Mouse (Mus musculus): Measurements from ENCODE around the gene Polg. TPM values are rescaled to one million over a fixed set of nuclear protein-coding genes. Genes with fewer than 3 reads are reported as not detected.

The Polg gene
- polyA plus RNA-seq, 1 experiment from 2014 or later = 44.5 TPM

DNA sequence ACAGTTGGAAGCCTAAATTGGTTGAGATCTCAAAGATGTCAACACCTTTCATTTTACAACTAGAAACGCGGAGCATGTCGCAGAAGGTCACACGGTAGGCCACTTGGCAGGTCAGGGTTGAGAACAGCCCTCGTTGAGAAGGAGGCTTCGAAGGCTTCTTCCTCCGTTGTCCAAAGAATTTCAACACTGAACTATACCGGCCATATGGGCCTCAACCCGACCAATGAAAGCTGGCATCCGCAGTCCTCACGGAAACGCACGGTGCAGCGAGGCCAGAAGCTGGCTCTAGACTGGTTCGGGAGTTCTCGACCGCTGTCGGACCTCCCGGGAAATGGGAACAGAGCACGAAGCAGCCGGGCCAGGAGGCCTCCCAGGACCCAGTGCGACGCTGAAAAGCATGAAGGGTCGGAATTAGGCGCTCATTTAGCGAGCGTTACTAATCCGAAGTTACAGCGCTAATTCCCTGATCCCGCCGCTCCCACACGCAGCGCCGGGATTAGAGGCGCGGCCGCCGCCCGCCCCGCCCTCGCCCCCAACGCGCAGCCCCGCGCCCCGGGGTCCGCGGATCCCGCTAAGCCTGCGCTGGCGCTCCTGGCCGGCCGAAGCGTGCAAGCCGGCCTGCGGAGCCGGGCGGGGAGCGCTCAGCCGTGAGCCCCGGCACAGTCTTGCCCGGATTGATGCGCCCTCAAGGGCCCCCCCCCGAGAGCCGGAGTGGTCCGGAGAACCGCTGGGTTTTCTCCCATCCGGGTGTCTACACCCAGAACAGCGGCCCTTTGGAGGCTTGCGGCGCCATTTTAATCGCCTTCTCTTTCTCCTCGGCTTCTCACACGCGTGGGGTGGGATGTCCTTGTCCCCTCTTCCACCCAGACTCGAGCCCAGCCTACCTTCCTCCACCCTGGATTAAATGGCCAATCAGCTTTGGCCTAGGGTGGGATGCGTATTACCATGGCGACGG, 42.4 kb upstream of the Polg start:
- H3K36me3 ChIP-seq = peaks cover 27% of the 10 kb centered on the region; the same call in 1 of the 2 replicates
- H3K4me2 ChIP-seq (replicated peaks) = peak overlapping the region; percentile 77
- peaks cover 95% of the 10 kb centered on the region for H3K27me3 ChIP-seq
- H3K9ac ChIP-seq (replicated peaks) = peak overlapping the region; percentile 92
- 1% methylated on average over 79 of the region's 79 CpGs for WGBS
- peak; percentile 9; the same call in 1 of the 2 replicates for ATAC-seq (ENCODE audit: low FRiP score, low read depth)
- no peaks in the 10 kb centered on the region for H3K9me3 ChIP-seq
- peak overlapping the region; percentile 65 for H3K4me3 ChIP-seq
- peaks cover 68% of the 10 kb centered on the region for H3K4me1 ChIP-seq
- H3K27ac ChIP-seq (replicated peaks) = peak overlapping the region; percentile 97

DNA sequence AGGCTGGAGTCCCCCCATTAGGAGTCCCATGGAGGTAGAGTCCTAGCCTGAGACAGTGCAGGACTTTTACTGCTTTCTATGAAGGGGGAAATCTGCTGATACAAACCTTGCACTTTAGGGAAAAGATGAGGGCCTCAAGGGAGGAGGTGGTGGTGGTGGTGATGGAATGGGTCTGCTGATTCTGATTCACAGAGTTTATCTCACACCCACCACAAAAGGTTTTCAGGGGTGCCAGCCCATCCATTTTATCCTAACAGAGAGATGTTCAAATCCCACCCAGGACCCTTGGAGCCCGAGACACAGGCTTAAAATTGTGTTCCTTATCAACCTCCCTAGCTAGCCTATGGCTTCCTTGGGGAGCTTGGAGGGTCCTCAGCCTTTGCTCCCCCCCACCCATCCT, 41.6 kb upstream of the Polg start:
- Histone ChIP-seq H3K36me3 (peaks cover 27% of the 10 kb centered on the region; the same call in 1 of the 2 replicates), H3K27me3 (peaks cover 96% of the 10 kb centered on the region), H3K9ac (replicated peaks) (peak overlapping the region; percentile 92), H3K4me3 (peak overlapping the region; percentile 65), H3K4me1 (peaks cover 68% of the 10 kb centered on the region), H3K9me3 (no peaks in the 10 kb centered on the region), H3K27ac (replicated peaks) (peak overlapping the region; percentile 97), H3K4me2 (replicated peaks) (peak overlapping the region; percentile 77)
- 20% methylated on average over 1 of the region's 1 CpGs for WGBS
- ATAC-seq (ENCODE audit: low FRiP score, low read depth) = no peak

DNA sequence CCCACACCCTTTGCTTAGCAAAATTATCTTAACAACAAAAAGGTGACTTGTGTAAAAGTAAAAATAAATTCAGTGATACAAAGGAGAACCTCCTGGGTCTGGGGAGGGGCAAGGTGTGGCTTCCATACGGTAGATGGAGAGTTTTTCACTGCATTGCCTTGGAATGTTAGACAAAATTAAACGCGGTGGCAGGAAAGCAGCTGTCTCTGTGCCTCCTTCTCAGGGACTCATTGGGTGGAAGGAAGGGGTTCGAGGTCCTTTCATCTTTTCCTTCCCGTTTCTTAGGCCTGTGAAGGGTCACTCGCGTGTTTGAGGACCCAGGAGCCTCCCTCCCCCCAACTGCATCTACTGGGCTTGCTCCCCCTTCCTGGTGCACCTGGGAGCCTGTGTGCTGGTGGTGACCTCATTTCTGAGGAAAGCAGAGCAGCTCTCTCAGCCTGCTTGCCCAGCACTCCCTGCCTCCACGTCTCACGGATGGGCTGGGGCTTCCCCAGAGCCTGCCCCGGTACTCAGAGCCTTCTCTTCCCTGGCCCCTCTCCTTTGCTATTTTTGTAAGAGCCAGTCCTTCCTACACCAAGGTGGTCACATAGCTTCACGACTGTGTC, 41.0 kb upstream of the Polg start:
- H3K9me3 ChIP-seq = no peaks in the 10 kb centered on the region
- peaks cover 96% of the 10 kb centered on the region for H3K27me3 ChIP-seq
- ATAC-seq (ENCODE audit: low FRiP score, low read depth) = no peak
- H3K4me3 ChIP-seq = peak overlapping the region; percentile 65
- 2% methylated on average over 11 of the region's 11 CpGs for WGBS
- H3K4me2 ChIP-seq (replicated peaks) = peak overlapping the region; percentile 77
- peaks cover 68% of the 10 kb centered on the region for H3K4me1 ChIP-seq
- peak overlapping the region; percentile 97 for H3K27ac ChIP-seq (replicated peaks)
- peaks cover 27% of the 10 kb centered on the region; the same call in 1 of the 2 replicates for H3K36me3 ChIP-seq
- H3K9ac ChIP-seq (replicated peaks) = peak overlapping the region; percentile 92

DNA sequence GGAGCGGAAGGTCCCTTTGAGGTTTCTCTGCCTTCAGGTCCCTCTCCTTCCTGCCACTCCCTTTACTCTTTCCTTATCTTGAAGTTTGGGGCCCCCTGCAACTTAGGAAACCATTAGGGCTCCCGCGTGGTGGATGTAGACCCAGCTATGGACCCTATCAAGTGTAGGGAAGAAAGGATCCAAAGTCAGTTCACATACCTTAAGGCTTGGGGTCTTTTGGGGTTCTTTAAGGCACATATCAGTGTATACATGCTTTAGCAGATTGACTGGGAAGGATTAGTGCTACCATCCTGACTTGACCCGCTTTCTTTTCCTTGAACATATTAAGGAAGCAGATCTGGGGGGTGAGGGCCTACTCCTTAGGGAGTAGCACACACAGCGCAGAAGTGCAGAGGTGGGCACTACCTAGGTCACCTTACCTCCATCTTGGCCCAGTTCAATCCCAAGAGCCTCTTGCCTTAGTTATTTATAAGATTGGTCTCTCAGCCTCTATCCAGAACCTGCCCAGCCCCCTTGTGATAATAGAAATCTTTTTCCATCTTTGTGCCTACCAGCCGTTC, 40.4 kb upstream of the Polg start:
- Histone ChIP-seq H3K27me3 (peaks cover 96% of the 10 kb centered on the region), H3K4me3 (peak overlapping the region; percentile 65), H3K4me1 (peaks cover 67% of the 10 kb centered on the region), H3K9me3 (no peaks in the 10 kb centered on the region), H3K27ac (replicated peaks) (peak overlapping the region; percentile 97), H3K4me2 (replicated peaks) (peak overlapping the region; percentile 77), H3K9ac (replicated peaks) (peak overlapping the region; percentile 92), H3K36me3 (peaks cover 27% of the 10 kb centered on the region; the same call in 1 of the 2 replicates)
- WGBS = 0% methylated on average over 6 of the region's 6 CpGs
- ATAC-seq (ENCODE audit: low FRiP score, low read depth) = no peak

DNA sequence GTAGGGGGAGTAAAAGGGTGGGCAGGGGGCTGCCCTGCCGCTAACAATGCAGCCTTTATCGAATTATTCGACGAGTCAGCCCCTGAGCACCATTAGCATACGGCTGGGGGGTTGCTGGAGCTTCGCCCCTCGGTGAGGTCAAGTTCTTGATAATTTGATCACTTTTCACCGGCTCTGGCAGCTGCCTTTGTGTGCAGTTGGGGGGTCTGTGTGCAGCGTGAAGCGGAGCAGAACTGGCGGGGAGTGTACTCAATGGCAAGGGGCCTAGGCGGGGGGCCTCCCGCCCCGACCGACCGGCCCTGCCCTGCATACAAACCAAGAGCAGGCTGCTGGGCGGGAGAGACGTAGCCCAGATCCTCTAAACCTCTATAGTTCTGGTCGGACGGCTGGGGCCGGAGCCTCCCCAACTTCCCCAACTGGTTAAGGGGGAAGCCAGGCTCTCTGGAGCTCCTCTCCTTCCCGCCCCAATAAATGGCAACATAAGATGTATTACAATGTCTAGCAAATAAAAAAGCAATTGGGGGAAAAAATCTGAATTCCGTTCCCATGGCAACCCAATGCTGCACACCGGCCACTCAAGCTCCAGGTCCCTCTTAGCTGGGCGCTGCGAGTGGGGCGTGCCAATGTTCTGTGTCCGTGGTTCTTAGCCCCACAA, 39.8 kb upstream of the Polg start:
- under 1% methylated on average over 27 of the region's 28 CpGs for WGBS
- peaks cover 96% of the 10 kb centered on the region for H3K27me3 ChIP-seq
- no peaks in the 10 kb centered on the region for H3K9me3 ChIP-seq
- peak overlapping the region; percentile 92 for H3K9ac ChIP-seq (replicated peaks)
- peak overlapping the region; percentile 65 for H3K4me3 ChIP-seq
- H3K27ac ChIP-seq (replicated peaks) = peak overlapping the region; percentile 97
- peaks cover 27% of the 10 kb centered on the region; the same call in 1 of the 2 replicates for H3K36me3 ChIP-seq
- peak; percentile 83 for ATAC-seq (ENCODE audit: low FRiP score, low read depth)
- peaks cover 67% of the 10 kb centered on the region for H3K4me1 ChIP-seq
- peak overlapping the region; percentile 77 for H3K4me2 ChIP-seq (replicated peaks)

DNA sequence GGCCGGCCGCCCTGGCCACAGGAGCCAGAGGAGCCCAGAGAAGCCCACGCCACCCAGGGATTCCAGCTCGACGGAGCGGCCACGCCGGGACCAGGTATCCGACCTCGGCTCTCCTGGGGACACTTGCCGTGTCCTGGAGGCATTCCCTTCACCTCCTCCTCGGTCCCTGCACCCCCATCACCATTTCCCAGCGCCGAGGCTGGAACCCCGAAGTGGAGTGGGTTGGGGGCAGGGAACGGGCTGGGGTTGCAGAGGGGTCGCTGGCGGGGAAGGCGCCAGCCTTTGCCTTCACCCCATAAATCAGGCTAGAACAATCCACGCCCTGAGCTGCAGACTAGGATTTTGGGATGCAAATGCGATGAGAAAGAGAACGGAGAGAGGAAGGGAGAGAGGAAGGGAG, 39.2 kb upstream of the Polg start:
- H3K4me3 ChIP-seq = peak overlapping the region; percentile 65
- peaks cover 64% of the 10 kb centered on the region for H3K4me1 ChIP-seq
- peak overlapping the region; percentile 77 for H3K4me2 ChIP-seq (replicated peaks)
- H3K27ac ChIP-seq (replicated peaks) = peak overlapping the region; percentile 97
- no peak for ATAC-seq (ENCODE audit: low FRiP score, low read depth)
- H3K9ac ChIP-seq (replicated peaks) = peak overlapping the region; percentile 92
- H3K27me3 ChIP-seq = peaks cover 97% of the 10 kb centered on the region
- WGBS = 0% methylated on average over 22 of the region's 22 CpGs
- no peaks in the 10 kb centered on the region for H3K9me3 ChIP-seq
- peaks cover 27% of the 10 kb centered on the region; the same call in 1 of the 2 replicates for H3K36me3 ChIP-seq

DNA sequence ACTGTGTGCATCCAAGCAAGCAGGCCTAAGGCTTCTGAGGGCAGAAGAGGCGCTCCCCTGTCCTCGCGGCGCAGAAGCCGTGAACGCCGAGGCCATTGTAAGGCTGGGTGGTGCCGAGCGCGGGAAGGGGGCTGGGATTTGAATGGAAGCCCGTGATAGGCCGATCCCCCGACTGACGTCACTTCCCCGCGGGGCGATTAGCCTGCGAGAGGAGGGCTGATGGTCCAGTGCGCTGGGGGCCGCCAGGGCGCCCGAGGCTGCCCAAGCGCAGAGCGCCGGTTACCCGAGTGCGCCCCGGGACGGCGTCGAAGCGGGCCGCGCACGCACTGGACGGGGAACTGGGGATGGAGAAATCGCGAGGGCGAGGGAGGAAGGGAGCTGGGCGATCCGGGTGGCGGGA, 38.6 kb upstream of the Polg start:
- no peaks in the 10 kb centered on the region for H3K9me3 ChIP-seq
- ATAC-seq (ENCODE audit: low FRiP score, low read depth) = peak; percentile 74
- peak overlapping the region; percentile 77 for H3K4me2 ChIP-seq (replicated peaks)
- WGBS = under 1% methylated on average over 42 of the region's 42 CpGs
- peaks cover 97% of the 10 kb centered on the region for H3K27me3 ChIP-seq
- peaks cover 21% of the 10 kb centered on the region; the same call in 1 of the 2 replicates for H3K36me3 ChIP-seq
- peaks cover 60% of the 10 kb centered on the region for H3K4me1 ChIP-seq
- H3K27ac ChIP-seq (replicated peaks) = peak overlapping the region; percentile 97
- peak overlapping the region; percentile 92 for H3K9ac ChIP-seq (replicated peaks)
- H3K4me3 ChIP-seq = peak overlapping the region; percentile 65

DNA sequence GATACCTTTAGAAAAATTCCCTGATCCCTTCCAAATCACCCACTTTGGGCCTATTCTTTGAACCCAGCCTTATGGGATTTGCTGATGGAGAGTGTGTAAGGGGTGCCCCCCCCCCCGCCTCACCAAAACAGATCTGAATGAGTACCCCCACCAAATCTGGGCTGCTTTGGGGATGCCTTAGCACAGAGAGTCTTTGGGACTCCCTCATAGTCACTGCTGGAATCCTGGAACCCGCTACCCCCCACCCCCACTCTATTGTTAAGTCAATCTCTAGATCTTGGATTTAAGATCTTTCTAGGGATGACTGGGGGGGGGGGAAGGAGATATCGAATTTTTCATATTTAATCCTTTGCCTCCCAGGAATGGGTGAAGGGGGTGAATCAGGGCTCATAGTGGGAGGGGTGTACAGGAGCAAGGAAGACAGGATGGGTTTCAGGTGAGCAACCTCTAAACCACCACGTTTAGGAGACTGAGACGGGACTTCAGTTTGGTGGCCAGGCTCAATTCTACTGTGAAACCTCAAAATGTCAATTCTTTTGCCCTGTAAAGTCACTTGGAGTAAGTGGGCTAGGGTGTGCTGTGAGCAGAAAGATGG, 37.6 kb upstream of the Polg start:
- peak overlapping the region; percentile 92 for H3K9ac ChIP-seq (replicated peaks)
- ATAC-seq (ENCODE audit: low FRiP score, low read depth) = no peak
- peaks cover 97% of the 10 kb centered on the region for H3K27me3 ChIP-seq
- 4% methylated on average over 5 of the region's 5 CpGs for WGBS
- H3K4me3 ChIP-seq = peak overlapping the region; percentile 65
- no peaks in the 10 kb centered on the region for H3K9me3 ChIP-seq
- peak overlapping the region; percentile 97 for H3K27ac ChIP-seq (replicated peaks)
- peaks cover 60% of the 10 kb centered on the region for H3K4me1 ChIP-seq
- peak overlapping the region; percentile 77 for H3K4me2 ChIP-seq (replicated peaks)
- peaks cover 12% of the 10 kb centered on the region; the same call in 1 of the 2 replicates for H3K36me3 ChIP-seq

DNA sequence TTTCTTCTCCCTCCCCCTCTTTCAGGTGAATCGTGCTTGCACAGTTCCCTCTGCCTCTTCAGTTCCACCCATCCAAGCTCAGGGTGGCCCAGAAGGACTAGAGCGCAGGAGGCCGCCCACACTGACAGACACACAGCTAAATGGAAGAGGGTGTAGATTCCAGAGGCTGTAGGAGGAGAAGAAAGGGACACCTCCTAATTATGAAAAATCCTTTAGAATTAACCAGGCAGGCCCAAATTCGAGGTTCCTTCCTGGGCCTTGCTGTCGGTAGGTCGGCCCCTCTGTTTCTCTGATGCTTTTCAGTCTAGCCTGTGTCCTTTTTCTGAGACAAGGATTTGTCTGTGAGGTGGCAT, 36.9 kb upstream of the Polg start:
- Histone ChIP-seq H3K4me3 (peak overlapping the region; percentile 65), H3K4me1 (peaks cover 58% of the 10 kb centered on the region), H3K9ac (replicated peaks) (peak overlapping the region; percentile 92), H3K4me2 (replicated peaks) (peak overlapping the region; percentile 77), H3K36me3 (peaks cover 9% of the 10 kb centered on the region; the same call in 1 of the 2 replicates), H3K27me3 (peaks cover 95% of the 10 kb centered on the region), H3K27ac (replicated peaks) (peak overlapping the region; percentile 97), H3K9me3 (no peaks in the 10 kb centered on the region)
- no peak for ATAC-seq (ENCODE audit: low FRiP score, low read depth)
- 10% methylated on average over 6 of the region's 6 CpGs for WGBS

DNA sequence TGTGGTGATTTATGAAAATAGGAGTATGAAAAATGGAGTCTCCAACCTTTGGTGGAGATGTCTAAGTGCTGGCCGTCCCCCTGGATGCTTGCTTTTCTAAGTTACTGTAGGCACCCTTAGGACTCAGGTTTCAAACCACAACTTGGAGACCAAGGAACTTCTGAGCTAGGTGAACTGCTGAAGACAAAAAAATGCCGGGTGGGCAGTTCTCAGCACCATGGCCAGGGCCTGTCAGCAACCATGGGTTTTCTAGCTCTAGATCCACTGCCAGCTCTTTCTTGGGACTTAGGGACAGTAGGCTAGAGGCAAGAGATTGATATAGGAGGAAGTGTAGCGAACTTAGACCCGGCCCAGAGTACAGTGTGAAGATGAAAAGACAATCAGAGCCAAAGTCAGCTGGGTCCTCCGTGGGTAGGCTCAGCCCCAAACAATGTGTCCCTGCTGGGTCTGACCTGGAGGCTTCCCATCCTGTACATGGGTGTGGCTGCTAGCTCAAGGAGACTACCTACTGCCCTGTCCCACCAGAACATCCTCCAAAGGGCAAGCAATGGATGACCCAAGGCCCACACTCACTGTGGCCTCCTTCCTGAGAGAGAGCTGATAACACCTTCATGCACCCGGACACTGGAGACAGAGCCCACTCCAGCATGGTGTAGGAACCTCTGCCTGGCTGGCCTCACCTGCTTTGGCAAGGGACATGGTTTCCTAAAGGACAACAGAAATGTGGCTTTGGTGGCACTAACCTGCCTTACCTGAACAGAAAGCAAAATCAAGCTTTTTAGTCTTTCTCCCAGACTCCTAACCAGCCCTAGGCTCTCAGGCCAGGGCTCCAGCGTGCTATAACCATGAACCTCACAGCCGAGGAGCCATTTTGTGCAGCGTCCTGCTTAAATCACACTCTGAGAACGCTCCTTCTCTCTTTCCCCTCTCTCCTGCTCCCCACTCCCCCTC, 36.3 kb upstream of the Polg start:
- H3K4me3 ChIP-seq = peak overlapping the region; percentile 65
- H3K36me3 ChIP-seq = peaks cover 2% of the 10 kb centered on the region; the same call in 1 of the 2 replicates
- peaks cover 58% of the 10 kb centered on the region for H3K4me1 ChIP-seq
- peaks cover 95% of the 10 kb centered on the region for H3K27me3 ChIP-seq
- no peaks in the 10 kb centered on the region for H3K9me3 ChIP-seq
- 11% methylated on average over 10 of the region's 10 CpGs for WGBS
- peak overlapping the region; percentile 97 for H3K27ac ChIP-seq (replicated peaks)
- ATAC-seq (ENCODE audit: low FRiP score, low read depth) = no peak
- peak overlapping the region; percentile 77 for H3K4me2 ChIP-seq (replicated peaks)
- peak overlapping the region; percentile 92 for H3K9ac ChIP-seq (replicated peaks)

All from midbrain, embryonic 12.5 days (tissue).